Mouse (Mus musculus) erythroblast, embryonic 14.5 days (primary cell): ENCODE data around the gene Prcd.

Experiments used
- GATA1 ChIP-seq: IDR thresholded peaks from 2 replicates; pipeline ENCODE4 v1.6.1; 2012; ENCODE audit warnings: low read length, inconsistent platforms, mixed read lengths
- TAL1 ChIP-seq: IDR thresholded peaks from 3 replicates; pipeline ENCODE4 v1.6.1; 2012; ENCODE audit warnings: low read length, inconsistent platforms, mixed read lengths

DNA sequence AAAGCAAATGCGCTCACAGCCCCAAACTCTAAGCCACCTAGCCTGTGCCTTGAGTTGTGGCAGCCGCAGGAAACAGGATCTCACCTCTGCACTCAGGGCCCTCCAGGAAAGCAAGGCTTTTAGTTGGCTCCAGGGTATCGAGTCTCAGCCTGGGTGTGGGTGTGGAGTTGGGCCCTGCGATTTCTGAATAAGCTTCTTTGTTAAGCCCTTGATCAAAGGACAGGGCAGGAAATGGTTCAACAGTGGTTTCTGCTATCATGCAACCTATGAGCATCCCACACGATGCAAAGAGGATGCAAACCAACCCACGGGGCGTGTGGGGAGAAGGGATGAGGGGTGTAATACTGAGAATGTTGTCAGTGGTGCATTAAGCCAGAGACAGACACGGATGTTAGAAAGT, 34.6 kb downstream of the Prcd start:
- no peak for TF ChIP-seq GATA1
- TF ChIP-seq TAL1 = no peak
